Mouse (Mus musculus) G1E-ER4 (cell line): ENCODE data around the gene Ltbp4. TPM values are rescaled to one million over a fixed set of nuclear protein-coding genes. Genes with fewer than 3 reads are reported as not detected.

ENCODE experiments used
- GATA1 ChIP-seq: IDR thresholded peaks from one replicate; pipeline ENCODE4 v1.8.0; 2012; ENCODE audit warnings: low read length, inconsistent platforms
- polyA plus RNA-seq: library from polyadenylated mRNA; stranded (reverse); fragments of >175 nt; gene quantifications from 2 replicates; pipeline ENCODE4 v1.2.3, GENCODE M21; 2012

The Ltbp4 gene
- polyA plus RNA-seq, 1 experiment, result 1.5 TPM

GRCm38 (mm10) chr7:27264761-27265160 is 72.7 kb downstream of the Ltbp4 start:
- no peak for TF ChIP-seq GATA1

- TF ChIP-seq GATA1, result no peak
Observed at GRCm38 (mm10) chr7:27261888-27262287, 75.6 kb downstream of the Ltbp4 start.

GRCm38 (mm10) chr7:27260856-27261255 is 76.6 kb downstream of the Ltbp4 start:
- TF ChIP-seq GATA1, result no peak

- TF ChIP-seq GATA1, result no peak
Observed at GRCm38 (mm10) chr7:27259771-27260170, 77.7 kb downstream of the Ltbp4 start.

GRCm38 (mm10) chr7:27259271-27259721 is 78.2 kb downstream of the Ltbp4 start:
- no peak for TF ChIP-seq GATA1

- no peak for TF ChIP-seq GATA1
Observed at GRCm38 (mm10) chr7:27258205-27258899, 79.1 kb downstream of the Ltbp4 start, which contains the start of gene Numbl. Gene Numbl (plus strand): TSS chr7:27258433.

GRCm38 (mm10) chr7:27257852-27258204 is 79.7 kb downstream of the Ltbp4 start:
- no peak for TF ChIP-seq GATA1

GRCm38 (mm10) chr7:27257046-27257851 is 80.2 kb downstream of the Ltbp4 start:
- no peak for TF ChIP-seq GATA1

GRCm38 (mm10) chr7:27255721-27256120 is 81.8 kb downstream of the Ltbp4 start:
- TF ChIP-seq GATA1, result no peak

Other genes starting within 250 kb of the Ltbp4 start
- gene Cyp2f2, start 217.8 kb downstream of the Ltbp4 start, polyA plus RNA-seq, result not detected in 2 replicates
- not detected in 2 replicates for gene Cyp2t4, start 184.0 kb downstream of the Ltbp4 start, polyA plus RNA-seq
- gene Egln2, start 170.9 kb downstream of the Ltbp4 start, polyA plus RNA-seq, result 155 and 188 TPM in 2 replicates
- gene Rab4b, start 158.8 kb downstream of the Ltbp4 start, polyA plus RNA-seq, result 342 and 432 TPM in 2 replicates
- gene Gm21983, start 156.6 kb downstream of the Ltbp4 start, polyA plus RNA-seq, result 0.31 TPM in 1 of 2 replicates, not detected in the other
- not detected in 2 replicates for gene Mia, start 156.5 kb downstream of the Ltbp4 start, polyA plus RNA-seq
- 8.2 and 10.3 TPM in 2 replicates for gene BC024978, start 141.9 kb downstream of the Ltbp4 start, polyA plus RNA-seq
- gene Snrpa, start 141.4 kb downstream of the Ltbp4 start, polyA plus RNA-seq, result 727 and 966 TPM in 2 replicates
- 5.7 and 6.9 TPM in 2 replicates for gene Itpkc, start 109.0 kb downstream of the Ltbp4 start, polyA plus RNA-seq
- 74.2 and 74.5 TPM in 2 replicates for gene Coq8b, start 104.7 kb downstream of the Ltbp4 start, polyA plus RNA-seq
- 12.4 and 12.9 TPM in 2 replicates for gene Numbl, start 79.3 kb downstream of the Ltbp4 start, polyA plus RNA-seq
- gene Shkbp1, start 18.3 kb upstream of the Ltbp4 start, polyA plus RNA-seq, result 242 and 276 TPM in 2 replicates
- gene Gm20479, start 19.7 kb upstream of the Ltbp4 start, polyA plus RNA-seq, result 1.4 and 2.1 TPM in 2 replicates
- 0.39 and 0.67 TPM in 2 replicates for gene Sptbn4, start 110.0 kb upstream of the Ltbp4 start, polyA plus RNA-seq
- 971 and 1,082 TPM in 2 replicates for gene Blvrb, start 110.3 kb upstream of the Ltbp4 start, polyA plus RNA-seq
- gene Sertad3, start 136.1 kb upstream of the Ltbp4 start, polyA plus RNA-seq, result 39.7 and 45.0 TPM in 2 replicates
- gene Sertad1, start 149.2 kb upstream of the Ltbp4 start, polyA plus RNA-seq, result 87.2 and 107 TPM in 2 replicates
- gene Prx, start 161.6 kb upstream of the Ltbp4 start, polyA plus RNA-seq, result 4.4 and 4.8 TPM in 2 replicates
- gene Hipk4, start 185.6 kb upstream of the Ltbp4 start, polyA plus RNA-seq, result 0.48 and 0.57 TPM in 2 replicates
- gene Pld3, start 215.5 kb upstream of the Ltbp4 start, polyA plus RNA-seq, result 13.4 and 14.5 TPM in 2 replicates
- gene 2310022A10Rik, start 215.5 kb upstream of the Ltbp4 start, polyA plus RNA-seq, result 75.9 and 80.9 TPM in 2 replicates